Mouse (Mus musculus) ovary, postnatal 36 days (tissue): ENCODE results near the gene Pfkl.
"Not testable (repeated sequence)": the region's sequence is repeated elsewhere in the genome, so short reads cannot be mapped to it uniquely, and the experiment has no call there.

ENCODE experiments used
- DNase-seq: peaks from one replicate; pipeline ENCODE4 v3.0.0; 2022; ENCODE audit warnings: low spot score, mixed read lengths

The Pfkl gene

DNA sequence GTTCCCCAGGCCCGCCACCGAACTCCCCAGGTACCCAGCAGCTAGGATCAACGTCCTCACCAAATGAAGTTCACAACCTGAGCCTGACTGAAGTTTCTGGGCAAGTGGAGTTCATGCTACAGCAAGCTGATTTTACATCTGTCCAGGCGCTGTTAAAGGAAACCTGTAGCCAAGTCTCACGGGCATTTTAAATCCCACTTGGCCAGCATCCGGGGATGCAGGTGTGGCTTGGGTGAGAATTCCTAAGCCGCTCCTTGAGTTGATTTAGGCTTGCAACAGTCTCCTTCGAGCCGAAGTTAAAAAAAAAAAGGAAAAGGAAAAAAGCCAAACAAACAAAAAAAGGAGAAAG, at the start of gene Pfkl:
Gene Pfkl, minus strand, starts transcription at position 139 of the 349 bp plus-strand sequence.
- DNase-seq: no peak

DNA sequence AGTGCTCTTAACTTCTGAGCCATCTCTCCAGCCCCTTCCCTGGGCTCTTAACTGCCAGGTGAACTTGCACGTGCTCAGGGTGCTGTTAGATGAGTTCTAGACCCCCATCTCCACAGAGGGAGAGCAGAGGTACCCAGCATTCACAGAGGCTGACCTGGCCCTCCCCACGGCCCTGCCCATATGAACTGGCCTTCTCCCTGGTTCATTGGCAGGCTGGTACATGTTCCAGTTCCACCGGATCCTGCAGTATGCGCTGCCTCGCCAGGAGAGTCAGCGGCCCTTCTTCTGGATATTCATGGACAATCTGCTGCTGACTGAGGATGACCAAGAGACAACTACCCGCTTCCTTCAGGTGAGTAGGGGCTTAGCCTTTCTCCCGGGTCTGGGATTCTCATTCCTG, 47.2 kb upstream of the Pfkl start:
- DNase-seq: no peak

DNA sequence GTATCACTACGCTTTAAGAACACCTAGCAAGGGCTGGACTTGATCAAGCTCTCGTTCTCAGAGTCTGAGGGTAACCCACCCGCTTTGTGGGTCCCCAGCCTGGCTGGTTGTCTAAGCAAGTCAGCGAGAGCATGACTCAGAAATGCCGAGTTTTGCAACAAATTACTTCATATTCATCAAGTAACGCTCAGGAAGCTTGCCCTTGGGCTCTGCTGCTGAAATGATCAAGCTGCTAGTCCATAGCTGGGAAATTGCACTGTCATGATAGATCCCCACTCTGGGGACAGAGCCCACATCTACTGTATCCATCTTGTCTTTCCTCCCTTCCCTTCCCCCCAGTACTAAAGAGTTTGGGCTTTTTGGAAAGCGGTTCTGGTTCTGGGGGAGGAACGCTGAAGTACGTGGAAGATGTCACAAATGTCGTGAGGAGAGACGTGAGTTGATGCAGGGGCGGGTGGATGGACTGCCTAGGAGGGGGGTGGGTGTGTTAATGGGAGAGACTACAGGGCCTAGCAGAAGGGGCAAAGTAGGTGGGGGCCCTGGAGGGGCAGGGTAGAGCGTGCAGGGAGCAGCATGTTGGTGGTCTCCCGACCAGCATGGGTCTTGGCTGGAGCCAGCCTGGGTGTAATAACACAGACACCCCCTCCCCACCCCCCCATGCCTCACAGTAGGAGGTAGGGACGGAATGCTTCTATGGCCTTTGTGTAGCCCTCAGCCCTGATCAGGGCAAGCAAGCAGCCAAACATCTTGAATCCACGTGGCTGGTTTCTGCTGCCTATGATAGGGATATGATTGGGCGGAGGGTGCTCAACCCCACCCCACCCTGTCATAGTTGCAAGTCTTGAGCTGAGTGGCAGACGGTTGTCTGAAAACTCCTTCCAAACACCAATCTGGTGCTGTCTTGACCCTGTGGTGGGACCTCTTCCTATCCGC, 45.0 kb upstream of the Pfkl start:
- DNase-seq: no peak

- no peak for DNase-seq
Observed at GRCm38 (mm10) chr10:78049519-78050035, 39.7 kb upstream of the Pfkl start.

- no peak for DNase-seq
Observed at GRCm38 (mm10) chr10:78048061-78048730, 38.3 kb upstream of the Pfkl start.

DNA sequence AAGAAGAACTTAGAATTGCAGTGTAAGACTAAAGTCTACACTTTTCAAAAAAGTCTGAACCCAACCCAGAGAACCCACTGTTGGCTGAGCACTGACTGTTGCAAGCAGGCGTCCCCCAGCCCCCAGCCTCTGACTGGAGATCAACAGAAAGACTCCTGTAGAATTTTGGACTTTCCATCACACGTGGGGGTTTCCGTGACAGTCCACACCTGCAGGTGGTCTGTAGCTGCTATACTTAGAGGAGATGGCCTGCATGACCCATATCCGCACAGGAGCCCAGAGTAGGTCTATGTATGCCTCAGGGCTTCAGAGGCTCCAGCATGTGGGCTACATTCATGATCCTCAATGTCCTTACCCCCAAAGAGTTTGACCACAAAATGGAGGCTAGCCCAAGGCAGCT, 36.5 kb upstream of the Pfkl start:
- DNase-seq: no peak

DNA sequence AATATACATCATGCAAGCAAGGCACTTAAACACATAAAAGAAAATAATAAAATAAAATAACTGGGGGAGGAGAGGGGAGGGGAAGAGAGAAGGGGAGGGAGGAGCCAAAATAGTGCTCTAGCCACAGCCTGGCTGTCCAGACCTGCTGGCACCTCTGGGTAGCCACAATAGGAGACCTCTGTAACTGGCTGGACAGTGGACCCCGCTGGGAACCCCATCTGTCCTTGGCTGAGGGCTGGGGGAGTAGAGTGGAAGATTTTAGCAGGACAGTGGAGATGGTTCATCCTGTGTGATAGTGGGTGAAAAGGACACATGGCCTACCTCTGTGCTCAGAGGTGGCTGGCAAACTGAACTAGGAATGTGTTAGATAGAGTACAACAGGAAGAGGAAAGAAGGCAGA, 34.6 kb upstream of the Pfkl start:
- no peak for DNase-seq

- DNase-seq: peak; percentile 70
Observed at GRCm38 (mm10) chr10:78043406-78043836, 33.5 kb upstream of the Pfkl start, which contains the start of gene Aire. TSS of gene Aire (minus strand) at chr10:78043610.

DNA sequence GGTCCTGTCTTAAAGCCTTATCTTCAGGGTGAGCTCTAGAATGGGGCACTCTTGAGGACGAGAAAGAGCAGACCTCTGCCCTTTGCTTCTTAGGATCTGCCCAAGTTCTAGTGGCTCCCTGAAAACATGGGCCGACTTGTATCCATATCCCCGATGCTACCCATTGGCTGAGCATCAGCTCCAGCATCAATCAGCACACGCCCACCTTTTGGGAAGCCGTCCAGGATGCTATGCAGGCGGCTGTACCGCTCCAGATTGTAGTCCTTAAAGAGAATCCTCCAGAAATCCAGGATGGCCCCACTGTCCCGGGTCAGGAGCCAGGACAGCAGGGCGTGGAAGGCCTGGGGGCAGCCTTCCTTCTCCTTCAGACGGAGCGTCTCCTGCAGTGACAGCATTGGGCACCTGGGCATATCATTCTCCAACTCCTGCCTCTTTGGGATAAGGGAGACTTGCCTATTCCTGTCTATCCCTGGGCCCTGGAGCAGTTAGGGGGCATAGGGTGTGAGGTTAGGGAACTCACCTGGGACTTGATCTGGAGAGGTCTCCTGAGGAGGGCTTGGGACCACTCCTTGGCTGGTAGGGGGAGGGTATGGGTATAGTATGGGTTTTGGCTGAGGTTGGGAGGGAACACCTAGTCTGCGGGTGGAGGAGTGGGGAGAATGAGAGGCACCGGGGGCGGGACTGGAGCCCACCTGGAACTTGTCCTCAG, 33.0 kb upstream of the Pfkl start:
- no peak for DNase-seq

DNA sequence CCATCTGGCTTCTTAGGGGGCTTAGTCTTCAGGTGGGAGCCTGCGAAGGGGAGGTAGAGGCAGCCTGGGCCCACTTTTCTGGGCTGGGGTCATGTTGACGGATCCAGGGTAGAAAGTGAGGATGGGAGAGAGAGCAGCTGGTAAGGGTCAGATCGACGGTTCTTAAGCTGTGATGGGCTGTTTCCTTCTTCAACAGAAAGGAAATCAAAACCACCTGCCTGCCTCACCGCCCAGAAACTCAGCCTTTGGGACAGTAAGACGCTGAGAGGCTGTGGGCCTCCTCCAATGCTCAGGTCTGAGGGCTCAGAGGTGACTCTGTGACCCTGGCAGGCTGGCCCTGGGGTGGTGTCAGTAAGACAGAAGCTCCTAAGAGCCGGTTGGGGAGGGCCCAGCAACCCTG, 32.2 kb upstream of the Pfkl start:
- no peak for DNase-seq

- no peak for DNase-seq
Observed at GRCm38 (mm10) chr10:78041647-78042046, 31.8 kb upstream of the Pfkl start, which contains the start of gene Dnmt3l. TSS of gene Dnmt3l (plus strand) at chr10:78041947.

DNA sequence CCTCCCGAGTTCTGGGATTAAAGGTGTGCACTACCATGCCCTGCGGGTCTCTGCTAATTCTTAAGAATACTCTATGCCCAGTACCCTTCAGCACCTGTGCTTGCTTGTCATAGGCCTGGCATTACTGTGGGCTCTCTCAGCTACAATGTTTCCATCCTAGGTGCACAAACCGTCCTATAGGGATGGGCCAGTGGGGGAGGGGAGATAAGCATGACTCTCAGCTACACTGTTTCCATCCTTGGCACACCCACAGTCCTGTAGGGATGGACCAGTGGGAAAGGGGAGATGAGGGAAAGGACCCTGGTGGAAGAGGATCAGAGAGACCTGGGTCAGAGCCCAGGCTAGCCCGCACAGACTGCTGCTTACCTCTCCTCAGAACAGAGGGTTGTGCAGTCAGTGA, 27.3 kb upstream of the Pfkl start:
- DNase-seq: no peak

- DNase-seq: no peak
Observed at GRCm38 (mm10) chr10:78031987-78032386, 22.1 kb upstream of the Pfkl start.

DNA sequence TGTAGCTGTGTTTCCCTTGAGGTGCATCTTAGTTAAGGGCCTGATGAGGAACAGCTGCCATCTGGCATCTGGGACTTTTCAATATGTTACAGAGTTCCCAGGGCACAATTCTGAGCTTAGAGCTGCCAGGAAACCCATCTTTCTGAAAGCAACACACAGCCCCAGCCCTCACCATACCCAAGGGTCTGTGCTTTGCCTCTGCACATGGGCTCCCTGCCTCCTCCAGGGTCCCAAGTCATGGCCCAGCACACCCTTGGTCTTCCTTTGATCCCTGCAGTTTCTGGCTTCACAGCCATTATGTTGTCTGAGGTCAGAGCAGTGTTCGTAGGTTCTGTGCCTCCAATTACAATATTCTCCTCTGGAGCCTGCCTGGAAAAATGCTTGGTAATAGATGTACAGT, 19.2 kb upstream of the Pfkl start:
- DNase-seq: no peak

GRCm38 (mm10) chr10:78028129-78028528, 18.2 kb upstream of the Pfkl start:
- peak; percentile 59 for DNase-seq

DNA sequence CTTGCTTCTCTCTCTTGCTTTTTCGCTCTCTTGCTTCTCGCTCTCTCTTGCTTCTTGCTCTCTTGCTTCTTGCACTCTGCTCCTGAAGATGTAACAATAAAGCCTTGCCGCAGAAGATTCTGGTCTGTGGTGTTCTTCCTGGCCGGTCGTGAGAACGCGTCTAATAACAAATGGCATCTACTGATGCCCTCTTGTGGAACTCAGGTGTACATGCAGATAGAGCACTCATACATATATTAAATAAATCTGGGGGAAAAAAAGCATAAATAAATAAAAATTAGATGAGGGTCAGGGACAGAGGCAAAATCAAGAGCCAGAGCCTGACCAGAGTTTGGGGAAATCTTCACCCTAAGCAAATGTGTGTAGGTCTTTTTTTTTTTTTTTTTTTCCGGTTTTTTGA, 15.6 kb upstream of the Pfkl start:
- DNase-seq: not testable (repeated sequence)

DNA sequence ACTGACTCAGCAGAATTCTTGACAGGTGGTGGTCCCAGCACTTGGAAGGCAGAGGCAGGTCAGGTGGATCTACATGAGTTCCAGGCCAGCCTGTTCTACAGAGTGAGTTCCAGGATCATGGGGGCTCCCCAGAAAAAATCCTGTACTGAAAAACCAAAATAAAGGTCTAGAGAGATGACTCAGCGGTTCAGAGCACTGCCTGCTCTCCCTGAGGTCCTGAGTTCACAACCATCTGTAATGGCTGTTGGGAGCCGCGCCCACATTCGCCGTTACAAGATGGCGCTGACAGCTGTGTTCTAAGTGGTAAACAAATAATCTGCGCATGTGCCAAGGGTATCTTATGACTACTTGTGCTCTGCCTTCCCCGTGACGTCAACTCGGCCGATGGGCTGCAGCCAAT, 10.1 kb upstream of the Pfkl start:
- not testable (repeated sequence) for DNase-seq

- DNase-seq: no peak
Observed at GRCm38 (mm10) chr10:78019291-78019690, 9.4 kb upstream of the Pfkl start.

DNA sequence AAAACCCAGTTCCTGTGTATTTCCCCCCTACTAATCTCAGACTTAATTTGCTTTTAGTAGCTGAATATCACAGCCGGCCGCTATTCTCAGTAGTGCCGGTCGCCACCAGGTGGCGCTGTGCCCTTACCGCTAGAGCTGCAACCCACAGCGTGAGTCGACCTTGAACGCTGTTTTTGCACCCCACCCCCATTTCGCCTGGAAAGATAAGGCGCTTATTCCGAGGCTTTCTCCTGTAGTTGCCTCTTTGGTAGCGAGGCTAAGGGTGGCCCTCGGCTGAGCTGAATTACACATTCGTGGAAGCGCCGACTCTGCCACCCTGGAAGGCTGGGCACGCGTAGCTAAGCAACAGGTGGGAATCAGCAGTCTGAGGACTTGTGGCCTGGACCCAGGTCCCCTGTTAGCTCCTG, 8.9 kb upstream of the Pfkl start:
- DNase-seq: peak; percentile 82

- no peak for DNase-seq
Observed at GRCm38 (mm10) chr10:78016366-78016765, 6.5 kb upstream of the Pfkl start.

GRCm38 (mm10) chr10:78015489-78015888, 5.6 kb upstream of the Pfkl start:
- no peak for DNase-seq
